Mouse (Mus musculus) v-Abl transformed pro-B cells (cell line): Measurements from ENCODE around the gene Tsr1.

Experiments used
- in situ Hi-C, 2 experiments: fragments of 400-800 bp; cut with MboI; formaldehyde crosslinking; loops; one replicate each; pipeline ENCODE4 v1.15.1; 2025; ENCODE audit not compliant: unreplicated experiment in 2 of 2

Gene Tsr1

GRCm38 (mm10) chr11:74897678-74898516 lies at the start of gene Tsr1:
Gene Tsr1 (plus strand): TSS chr11:74898071.
- in situ Hi-C loops = no loop called here

GRCm38 (mm10) chr11:74850998-74851661 lies 46.7 kb upstream of the Tsr1 start:
- in situ Hi-C loops = no loop called here

- in situ Hi-C loops = no loop called here
Measured at GRCm38 (mm10) chr11:74857756-74858155, 40.1 kb upstream of the Tsr1 start.

GRCm38 (mm10) chr11:74862129-74862528 lies 35.7 kb upstream of the Tsr1 start:
- in situ Hi-C loops = no loop called here

GRCm38 (mm10) chr11:74863471-74863870 lies 34.4 kb upstream of the Tsr1 start:
- in situ Hi-C loops = no loop called here

GRCm38 (mm10) chr11:74864421-74864820 lies 33.5 kb upstream of the Tsr1 start:
- in situ Hi-C loops = no loop called here

GRCm38 (mm10) chr11:74865252-74865651 lies 32.6 kb upstream of the Tsr1 start:
- in situ Hi-C loops = no loop called here

- in situ Hi-C loops = no loop called here
Measured at GRCm38 (mm10) chr11:74866640-74867039, 31.2 kb upstream of the Tsr1 start.

- in situ Hi-C loops = no loop called here
Measured at GRCm38 (mm10) chr11:74867181-74867580, 30.7 kb upstream of the Tsr1 start.

GRCm38 (mm10) chr11:74868046-74868760 lies 29.7 kb upstream of the Tsr1 start:
- in situ Hi-C loops = no loop called here

GRCm38 (mm10) chr11:74869603-74870002 lies 28.3 kb upstream of the Tsr1 start:
- in situ Hi-C loops = no loop called here

- in situ Hi-C loops = no loop called here
Measured at GRCm38 (mm10) chr11:74870544-74870943, 27.3 kb upstream of the Tsr1 start.

- in situ Hi-C loops = no loop called here
Measured at GRCm38 (mm10) chr11:74870991-74871622, 26.8 kb upstream of the Tsr1 start.

- in situ Hi-C loops = no loop called here
Measured at GRCm38 (mm10) chr11:74874630-74875029, 23.2 kb upstream of the Tsr1 start.

- in situ Hi-C loops = no loop called here
Measured at GRCm38 (mm10) chr11:74876801-74877200, 21.1 kb upstream of the Tsr1 start.

- in situ Hi-C loops = no loop called here
Measured at GRCm38 (mm10) chr11:74880999-74881398, 16.9 kb upstream of the Tsr1 start.

GRCm38 (mm10) chr11:74881979-74882378 lies 15.9 kb upstream of the Tsr1 start:
- in situ Hi-C loops = no loop called here

GRCm38 (mm10) chr11:74883098-74883497 lies 14.8 kb upstream of the Tsr1 start:
- in situ Hi-C loops = no loop called here

GRCm38 (mm10) chr11:74894619-74895018 lies 3.3 kb upstream of the Tsr1 start:
- in situ Hi-C loops = no loop called here

- in situ Hi-C loops = no loop called here
Measured at GRCm38 (mm10) chr11:74895980-74896900, 1.6 kb upstream of the Tsr1 start.
